Mouse (Mus musculus): Measurements from ENCODE around the gene Crmp1.
A peak's percentile ranks its signal among the peaks of the same experiment; 100 is the strongest.

The Crmp1 gene

DNA sequence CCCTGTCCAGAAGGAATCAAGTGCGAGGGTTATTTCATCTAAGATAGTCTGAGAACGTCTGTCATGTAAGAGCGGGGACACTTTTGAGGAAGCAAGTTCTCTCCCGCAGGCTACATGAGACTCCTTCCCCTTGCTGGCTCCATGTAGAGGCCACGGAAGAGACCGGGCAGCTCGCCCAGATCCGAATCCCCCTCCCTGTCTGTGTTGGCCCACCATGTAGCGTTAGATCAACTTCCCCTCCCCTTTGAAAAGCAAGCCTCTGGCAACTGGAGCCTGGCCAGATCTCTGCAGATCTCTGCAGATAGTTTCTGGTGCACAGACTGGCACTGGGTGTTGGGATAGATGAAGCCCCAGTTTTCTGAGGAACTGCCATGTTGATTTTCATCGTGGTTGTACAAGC lies 55.0 kb downstream of the Crmp1 start:
- DNase-seq (ENCODE audit: low read depth, low spot score) = peak; percentile 36

DNA sequence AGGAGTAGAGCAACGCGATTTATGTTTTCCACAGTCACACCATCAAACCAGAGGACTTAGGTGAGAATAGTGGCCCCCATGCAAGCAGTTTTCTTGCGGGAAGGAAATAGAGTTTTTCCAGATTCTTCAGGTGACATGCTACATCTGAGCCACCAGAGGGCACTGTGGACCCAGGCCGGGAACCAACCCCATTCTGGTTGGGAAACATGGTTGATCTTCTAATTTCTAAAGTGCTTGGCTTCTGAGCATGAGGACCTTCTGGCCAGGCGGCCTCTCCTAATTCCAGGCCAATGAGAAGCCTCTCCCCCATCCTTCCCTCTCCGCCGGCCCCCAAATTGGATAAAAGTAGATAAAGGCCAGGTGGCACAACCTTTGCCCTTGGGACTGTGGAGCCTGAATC lies 56.6 kb downstream of the Crmp1 start:
- DNase-seq (ENCODE audit: low read depth, low spot score) = peak; percentile 63

DNA sequence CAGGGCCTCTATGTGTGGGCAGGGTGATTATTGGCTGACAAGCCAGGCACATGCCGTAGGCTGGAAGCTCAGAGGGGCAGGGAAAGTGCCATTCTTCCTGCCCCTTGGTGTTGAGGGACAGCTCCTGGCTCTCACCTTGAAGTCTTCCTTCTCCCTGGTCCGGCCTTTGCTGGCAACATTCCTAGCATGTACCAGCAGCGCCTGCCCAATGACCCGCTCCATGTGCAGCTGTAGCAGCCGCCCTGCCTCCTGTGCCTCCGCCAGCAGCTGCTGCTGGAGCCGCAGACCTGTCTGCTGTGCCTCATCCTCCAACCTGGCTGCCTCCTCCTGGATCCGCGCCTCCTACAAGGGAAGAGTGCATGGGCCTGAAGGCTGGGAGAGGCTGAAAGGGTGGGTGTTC lies 68.3 kb downstream of the Crmp1 start:
- DNase-seq (ENCODE audit: low read depth, low spot score) = no peak

DNA sequence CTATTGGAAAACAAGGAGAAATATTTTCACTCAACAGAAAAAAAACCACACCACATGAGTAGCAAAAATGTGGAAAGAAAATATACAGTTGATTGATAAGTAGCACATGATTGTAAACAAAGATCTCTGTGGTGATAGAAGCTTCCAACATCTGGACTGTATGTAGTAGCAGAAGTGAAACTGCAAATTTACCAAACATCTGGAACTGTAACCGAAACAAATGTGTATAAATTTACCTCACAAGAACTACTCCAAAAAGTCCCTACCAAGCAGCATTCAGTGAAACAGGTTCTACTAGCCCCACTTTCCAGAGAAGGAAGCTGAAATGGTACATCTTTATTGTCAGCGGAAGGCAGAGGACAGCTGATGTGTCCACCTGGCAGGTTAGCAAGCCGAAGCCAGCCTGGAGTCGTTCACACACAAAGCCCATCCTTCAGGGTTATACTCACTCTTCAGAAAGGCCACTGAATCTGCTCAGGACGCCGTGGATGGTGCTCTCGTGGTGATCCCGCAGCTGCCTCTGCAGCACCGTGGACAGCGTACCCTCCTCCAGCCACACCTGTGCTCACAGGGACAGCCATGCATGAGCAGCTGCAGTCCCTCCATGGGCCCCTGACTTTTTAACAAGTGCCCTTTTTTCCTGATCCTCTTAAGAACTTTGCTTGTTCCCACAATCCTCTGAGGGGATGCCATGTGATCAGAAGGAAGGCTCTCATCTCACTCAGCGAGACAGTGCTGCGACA lies 71.4 kb downstream of the Crmp1 start:
- no peak for DNase-seq (ENCODE audit: low read depth, low spot score)

DNA sequence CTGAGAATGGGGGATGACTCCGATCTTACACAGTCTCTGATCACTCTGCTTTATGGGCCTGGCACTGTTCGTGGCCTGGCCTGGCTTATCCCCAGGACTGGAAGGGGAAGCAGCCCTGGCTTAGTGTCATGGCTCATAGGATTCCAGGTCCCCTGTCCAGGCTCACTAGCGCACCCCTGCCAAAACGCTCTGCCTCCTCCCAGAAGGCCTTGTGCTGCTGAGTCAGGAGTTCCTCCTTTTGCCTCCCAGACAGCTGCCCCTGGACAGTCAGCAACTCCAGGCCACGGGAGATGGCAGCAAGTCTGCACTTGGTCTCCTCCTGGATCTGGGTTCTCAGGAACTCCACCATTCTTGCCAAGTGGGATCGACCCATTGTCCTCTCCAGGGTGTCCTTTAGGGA lies 77.0 kb downstream of the Crmp1 start:
- no peak for DNase-seq (ENCODE audit: low read depth, low spot score)

DNA sequence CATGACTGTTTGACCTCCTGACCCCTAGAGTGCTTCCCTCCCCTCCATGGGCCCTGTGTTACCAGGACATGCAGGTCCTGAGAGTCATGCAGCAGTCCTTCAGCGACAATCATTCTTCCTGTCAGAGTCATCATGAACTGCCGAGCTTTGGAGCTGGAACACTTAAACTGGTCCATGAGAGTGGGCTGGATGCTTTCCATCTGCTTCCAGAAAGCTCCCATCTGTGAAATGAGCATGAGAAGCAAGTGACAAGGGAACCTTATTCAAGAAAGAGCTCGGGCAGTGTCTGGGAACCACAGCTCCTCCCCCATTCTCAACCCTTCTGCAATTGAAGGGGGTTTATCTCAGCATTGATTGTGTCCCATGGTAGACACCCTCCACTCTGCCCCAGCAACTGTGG lies 78.4 kb downstream of the Crmp1 start:
- peak; percentile 80 for DNase-seq (ENCODE audit: low read depth, low spot score)

DNA sequence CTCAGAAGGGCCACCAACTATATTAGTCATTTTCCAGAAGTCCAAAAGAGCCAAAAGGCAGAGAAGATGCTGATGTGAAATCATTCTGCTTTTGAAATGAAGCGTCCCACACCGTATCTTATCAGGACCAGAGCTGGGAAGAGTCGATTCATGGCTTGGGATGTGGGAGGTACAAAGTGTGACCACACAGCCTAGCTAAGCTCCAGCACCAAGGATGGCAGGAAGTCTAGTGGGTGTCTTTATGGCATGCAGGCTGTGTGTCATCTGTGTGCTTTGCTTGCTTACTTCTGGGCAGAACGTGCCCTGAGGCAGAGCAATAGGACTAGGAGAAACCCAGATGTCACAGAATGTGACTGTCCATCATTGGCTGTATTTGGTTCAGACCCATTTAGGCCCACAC lies 79.0 kb downstream of the Crmp1 start:
- peak; percentile 62 for DNase-seq (ENCODE audit: low read depth, low spot score)

DNA sequence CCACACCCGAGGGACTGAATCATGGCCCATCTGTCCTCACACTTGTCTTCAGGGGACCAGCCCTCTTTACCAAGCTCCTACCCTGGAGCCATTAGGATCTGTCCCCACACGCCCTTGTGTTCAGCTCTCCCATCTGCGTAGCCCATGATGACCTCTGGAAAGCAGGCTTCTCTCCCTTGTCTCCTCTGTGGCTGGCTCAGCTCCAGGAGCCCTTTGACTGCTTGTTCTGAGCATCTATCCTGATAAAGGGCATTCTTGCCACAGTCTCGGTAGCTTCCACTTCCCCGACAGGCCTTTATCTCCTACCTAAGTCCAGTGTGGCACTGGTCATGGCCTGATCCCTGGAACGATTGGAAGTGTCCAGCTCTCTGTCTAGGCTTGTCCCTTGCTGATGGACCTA lies 84.9 kb downstream of the Crmp1 start:
- DNase-seq (ENCODE audit: low read depth, low spot score) = no peak

DNA sequence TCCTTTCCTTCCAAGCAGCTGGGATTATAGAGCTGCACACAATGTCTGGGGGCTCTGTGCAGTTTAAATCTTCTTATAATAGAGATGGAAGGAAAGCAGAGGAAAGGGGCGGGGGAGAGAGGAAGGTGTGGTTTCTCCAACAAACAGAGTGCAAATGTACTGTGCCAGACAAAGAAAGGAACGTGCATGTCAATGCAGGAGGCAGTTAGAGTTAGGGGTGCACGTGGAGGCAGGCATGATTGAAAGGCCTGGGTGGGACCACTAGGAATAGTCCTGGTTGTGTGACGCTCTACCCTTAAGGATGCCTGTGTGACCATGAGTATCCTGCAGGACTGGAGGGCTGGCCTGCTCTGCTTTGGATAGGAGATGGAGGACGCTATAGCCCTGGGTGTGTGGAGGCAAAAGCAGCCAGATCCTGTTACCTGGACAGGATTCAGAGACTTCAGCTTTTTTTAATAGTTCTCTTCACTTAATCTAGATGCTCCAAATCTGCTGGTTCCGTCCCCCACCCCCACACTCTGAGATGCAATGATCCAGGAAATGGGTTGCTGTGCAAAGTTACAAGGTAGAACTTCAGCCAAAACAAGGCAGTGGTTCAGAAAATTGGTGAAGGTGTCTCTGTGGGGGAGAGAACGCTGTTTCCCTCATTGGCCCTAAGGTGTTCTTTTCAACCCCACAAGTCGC lies 88.9 kb downstream of the Crmp1 start:
- DNase-seq (ENCODE audit: low read depth, low spot score) = no peak

DNA sequence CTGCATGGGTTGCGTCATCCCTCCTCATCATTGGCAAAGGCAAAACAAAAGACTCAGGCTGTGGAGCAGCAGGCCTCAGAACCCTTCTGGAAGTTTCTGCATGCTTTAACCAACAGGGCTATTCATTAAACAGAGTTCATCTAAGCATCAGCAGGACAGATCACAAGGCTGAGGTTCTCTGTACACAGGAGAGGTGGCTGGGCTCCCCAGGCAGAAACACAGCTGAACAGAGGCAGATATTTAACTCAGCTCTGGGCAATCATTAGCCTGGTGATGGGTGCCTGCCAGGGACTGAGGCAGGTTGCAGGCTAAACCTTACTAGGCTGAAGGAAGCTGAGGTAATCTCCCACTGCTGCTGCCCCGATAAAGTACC lies 89.4 kb downstream of the Crmp1 start:
- no peak for DNase-seq (ENCODE audit: low read depth, low spot score)

DNA sequence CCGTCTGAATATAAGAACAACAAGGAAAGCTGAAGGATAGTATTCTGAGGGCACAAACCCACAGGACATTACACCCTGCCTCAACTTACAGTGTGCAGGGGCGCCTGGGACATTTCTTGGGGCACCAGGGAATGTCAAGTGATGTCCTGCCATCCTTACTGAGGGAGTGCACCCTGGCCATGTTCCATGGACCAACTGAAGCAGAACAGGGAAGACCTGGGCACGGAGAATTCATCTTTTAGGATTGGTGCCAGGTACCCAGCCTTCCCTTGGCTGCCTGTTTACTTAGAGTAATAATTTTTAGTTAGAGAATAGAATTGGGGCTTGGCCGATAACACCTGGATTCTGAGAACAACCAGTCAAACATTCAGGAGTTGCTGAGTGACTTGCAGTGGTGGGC lies 90.3 kb downstream of the Crmp1 start:
- no peak for DNase-seq (ENCODE audit: low read depth, low spot score)

DNA sequence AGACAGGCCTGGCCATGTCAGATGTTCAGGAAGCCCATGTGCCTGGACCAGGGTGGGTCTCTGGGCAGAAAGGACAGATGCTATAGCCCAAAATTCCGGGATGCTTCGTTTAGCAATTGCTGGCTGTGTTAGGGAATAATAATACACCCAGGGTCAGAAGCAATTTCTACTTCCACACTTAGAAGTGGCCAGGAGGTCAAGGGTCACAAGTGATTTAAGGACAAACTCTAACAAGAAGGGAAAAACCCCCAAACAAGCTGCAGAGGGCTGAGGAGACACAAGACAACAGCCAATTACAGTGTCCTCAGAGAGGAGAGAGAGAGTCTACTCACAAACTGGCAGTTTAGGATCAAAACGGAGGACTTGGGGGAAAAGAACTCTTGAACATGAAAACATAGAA lies 93.3 kb downstream of the Crmp1 start:
- no peak for DNase-seq (ENCODE audit: low read depth, low spot score)

DNA sequence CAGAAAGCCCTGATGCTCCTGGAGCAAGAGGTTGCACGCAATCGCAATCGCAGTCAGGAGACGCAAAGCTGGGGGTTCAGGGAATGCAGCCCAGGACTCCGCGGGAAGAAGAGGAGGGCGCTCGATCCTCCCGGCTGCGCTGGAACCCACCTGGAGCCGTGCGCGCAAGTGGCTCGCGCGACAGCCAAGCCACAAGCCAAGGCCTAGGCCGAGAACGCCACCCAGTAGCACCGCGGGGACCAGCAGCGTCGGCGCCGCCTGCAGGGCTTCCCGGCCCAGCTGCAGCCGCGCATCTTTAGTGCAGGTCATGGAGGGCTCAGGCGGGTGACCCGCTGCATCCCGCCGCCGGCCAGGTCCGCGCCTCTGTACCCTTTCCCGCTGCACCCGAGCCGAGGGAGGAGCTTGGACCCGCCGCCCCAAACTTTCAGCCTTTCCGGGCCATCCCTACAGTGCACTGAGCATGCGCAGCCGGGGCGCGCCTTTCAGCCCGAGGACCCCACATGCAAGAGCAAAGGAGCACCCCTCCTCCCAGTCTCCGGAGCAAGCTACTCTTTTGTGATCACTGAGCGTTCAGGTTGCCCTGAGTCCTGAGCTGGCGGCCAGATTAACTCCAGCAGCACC lies 94.9 kb downstream of the Crmp1 start, which contains the start of gene Evc:
Evc (minus strand) TSS at position 410 of the 621 bp plus-strand sequence.
- DNase-seq (ENCODE audit: low read depth, low spot score) = peak; percentile 41

DNA sequence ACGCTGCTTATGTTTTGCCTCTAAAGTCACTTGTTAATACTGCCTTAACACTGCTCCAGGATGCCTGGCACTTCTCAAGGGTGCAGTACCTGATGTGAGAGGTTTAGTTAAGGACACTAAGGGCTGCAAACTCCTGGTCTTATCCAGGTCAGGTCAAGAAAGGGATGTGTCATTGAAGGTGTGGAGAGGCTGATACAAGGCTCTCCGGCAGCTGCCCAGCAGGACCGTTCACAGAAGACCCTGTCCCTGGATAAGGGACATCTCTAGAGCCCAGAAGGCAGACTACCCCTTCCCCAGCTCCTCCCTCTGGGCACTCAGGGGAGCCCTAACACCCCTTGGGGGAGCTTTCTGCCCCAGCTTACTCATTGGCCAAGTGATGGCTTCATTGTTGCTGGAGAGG lies 96.0 kb downstream of the Crmp1 start:
- no peak for DNase-seq (ENCODE audit: low read depth, low spot score)

DNA sequence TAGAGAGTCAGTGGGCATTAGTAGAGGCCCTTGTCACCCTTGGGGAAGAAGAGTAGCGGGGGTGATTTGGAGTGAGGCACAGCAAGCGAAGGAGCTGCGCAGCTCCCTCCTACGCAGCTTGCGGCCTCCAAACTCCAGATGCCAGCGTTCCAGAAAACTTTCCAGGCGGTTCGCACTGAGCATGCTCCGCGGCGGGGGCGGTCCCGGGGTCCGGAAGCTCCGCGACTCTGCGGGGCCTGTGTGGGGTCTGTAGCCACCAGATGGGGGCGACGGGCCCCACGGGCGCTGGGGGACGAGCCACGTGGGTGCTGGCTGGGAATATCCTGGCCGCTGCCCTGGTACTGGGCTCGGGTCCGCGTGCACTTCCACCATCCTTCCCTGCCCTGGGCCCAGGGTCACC lies 96.5 kb downstream of the Crmp1 start, which contains the start of gene Evc2:
Evc2 (plus strand) TSS at position 212 of the 400 bp plus-strand sequence.
- DNase-seq (ENCODE audit: low read depth, low spot score) = peak; percentile 87
